Mouse (Mus musculus) neutrophil, adult 5-6 weeks (primary cell): ENCODE measurements around the gene Proca1. TPM values are rescaled to one million over a fixed set of nuclear protein-coding genes. Genes with fewer than 3 reads are reported as not detected.

Experiments
- ATAC-seq: fragments of 151-379, 151-347 bp; 2 replicates; pipeline ENCODE4 v1.8.0; 2017; ENCODE audit warnings: mild to moderate bottlenecking, moderate TSS enrichment; ENCODE audit not compliant: insufficient number of reproducible peaks, poor library complexity, low FRiP score, severe bottlenecking; ENCODE audit errors: extremely low read depth
- total RNA-seq: library from RNA; stranded (forward); fragments of 200-1000 nt; gene quantifications from 2 replicates; pipeline ENCODE4 v1.2.3, GENCODE M21; 2017

Gene Proca1
- total RNA-seq, 1 experiment from 2014 or later: not detected

GRCm38 (mm10) chr11:78164924-78165760 lies 28.1 kb upstream of the Proca1 start, which contains the start of gene Traf4:
Gene Traf4, minus strand, starts transcription at chr11:78165589.
- peak; percentile 45 for ATAC-seq

GRCm38 (mm10) chr11:78165761-78166109 lies 27.5 kb upstream of the Proca1 start:
- no peak for ATAC-seq

GRCm38 (mm10) chr11:78166161-78166560 lies 27.0 kb upstream of the Proca1 start:
- ATAC-seq: no peak

- ATAC-seq: no peak
These were observed 26.6 kb upstream of the Proca1 start for GRCm38 (mm10) chr11:78166640-78167039.

- ATAC-seq: no peak
These were observed 25.8 kb upstream of the Proca1 start for GRCm38 (mm10) chr11:78167257-78167959.

- peak; percentile 44 for ATAC-seq
These were observed 24.4 kb upstream of the Proca1 start for GRCm38 (mm10) chr11:78168541-78169468.

- no peak for ATAC-seq
These were observed 22.9 kb upstream of the Proca1 start for GRCm38 (mm10) chr11:78170306-78170705.

GRCm38 (mm10) chr11:78171328-78171727 lies 21.9 kb upstream of the Proca1 start:
- no peak for ATAC-seq

- no peak for ATAC-seq
These were observed 21.0 kb upstream of the Proca1 start for GRCm38 (mm10) chr11:78172034-78172747.

GRCm38 (mm10) chr11:78172748-78173383 lies 20.3 kb upstream of the Proca1 start:
- no peak for ATAC-seq

- no peak for ATAC-seq
These were observed 18.7 kb upstream of the Proca1 start for GRCm38 (mm10) chr11:78174506-78174905.

- no peak for ATAC-seq
These were observed 17.3 kb upstream of the Proca1 start for GRCm38 (mm10) chr11:78175771-78176401.

- ATAC-seq: peak; percentile 66
These were observed 16.8 kb upstream of the Proca1 start, which contains the start of the genes Nek8 and Tlcd1 for GRCm38 (mm10) chr11:78176402-78176862. Gene Nek8, minus strand, starts transcription at chr11:78176675. Gene Tlcd1, plus strand, starts transcription at chr11:78176711.

GRCm38 (mm10) chr11:78176905-78177331 lies 16.3 kb upstream of the Proca1 start:
- ATAC-seq: no peak

GRCm38 (mm10) chr11:78177437-78177836 lies 15.8 kb upstream of the Proca1 start:
- ATAC-seq: no peak

- peak; percentile 83 for ATAC-seq
These were observed 15.0 kb upstream of the Proca1 start for GRCm38 (mm10) chr11:78177903-78178858.
